Mouse (Mus musculus): ENCODE measurements around the gene Kcng3.

Gene Kcng3

DNA sequence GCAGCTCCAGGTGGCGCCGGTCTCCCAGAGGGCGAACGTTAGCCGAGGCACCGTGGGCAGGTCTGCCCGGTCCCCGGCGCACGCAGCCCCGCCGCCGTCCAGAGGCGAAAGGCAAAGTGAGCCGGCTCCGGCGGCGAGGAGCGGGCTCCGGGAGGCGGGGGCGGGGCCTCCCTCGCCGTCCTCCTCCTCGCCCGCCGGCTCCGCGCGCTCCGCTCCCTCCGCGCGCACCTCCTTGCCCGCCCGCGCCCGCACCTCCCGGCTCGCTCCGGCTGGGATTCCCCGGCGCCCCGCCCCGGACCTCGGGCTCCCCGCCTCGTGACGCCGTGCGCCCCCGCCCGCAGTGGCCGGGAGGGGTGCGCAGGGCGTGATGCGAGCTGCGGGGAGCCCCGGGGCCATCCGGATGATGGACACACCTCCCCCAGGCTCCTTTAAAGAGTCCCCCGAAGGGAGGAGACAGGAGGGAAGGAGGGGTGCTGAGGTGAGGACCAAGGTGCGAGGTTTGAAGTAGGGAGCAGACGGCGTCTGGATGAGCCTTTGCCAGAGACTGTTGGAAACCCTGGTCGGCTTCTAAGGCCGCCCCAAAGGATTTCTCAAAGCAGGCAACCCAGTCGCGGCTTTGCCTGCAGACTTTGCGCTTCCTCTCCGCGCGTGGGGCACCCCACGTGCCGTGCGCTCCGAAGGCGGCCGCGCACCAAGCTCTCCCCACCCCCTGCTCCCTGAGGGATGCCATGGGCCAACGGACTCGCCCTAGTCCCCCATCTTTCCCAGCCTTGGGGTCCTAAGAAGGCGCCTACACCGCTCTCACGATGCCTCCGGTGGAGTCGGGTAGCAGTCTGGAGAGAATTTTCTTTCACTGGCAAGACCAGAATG is at the start of gene Kcng3:
TSS of gene Kcng3 (minus strand) at position 113 of the 870 bp plus-strand sequence.
- DNase-seq (ENCODE audit: low spot score) = peak; percentile 30

GRCm38 (mm10) chr17:83677370-83677769 is 45.7 kb upstream of the Kcng3 start:
- DNase-seq (ENCODE audit: low spot score) = no peak

- no peak for DNase-seq (ENCODE audit: low spot score)
These were observed 41.0 kb upstream of the Kcng3 start for GRCm38 (mm10) chr17:83672685-83673084.

GRCm38 (mm10) chr17:83667934-83668690 is 36.4 kb upstream of the Kcng3 start:
- no peak for DNase-seq (ENCODE audit: low spot score)

DNA sequence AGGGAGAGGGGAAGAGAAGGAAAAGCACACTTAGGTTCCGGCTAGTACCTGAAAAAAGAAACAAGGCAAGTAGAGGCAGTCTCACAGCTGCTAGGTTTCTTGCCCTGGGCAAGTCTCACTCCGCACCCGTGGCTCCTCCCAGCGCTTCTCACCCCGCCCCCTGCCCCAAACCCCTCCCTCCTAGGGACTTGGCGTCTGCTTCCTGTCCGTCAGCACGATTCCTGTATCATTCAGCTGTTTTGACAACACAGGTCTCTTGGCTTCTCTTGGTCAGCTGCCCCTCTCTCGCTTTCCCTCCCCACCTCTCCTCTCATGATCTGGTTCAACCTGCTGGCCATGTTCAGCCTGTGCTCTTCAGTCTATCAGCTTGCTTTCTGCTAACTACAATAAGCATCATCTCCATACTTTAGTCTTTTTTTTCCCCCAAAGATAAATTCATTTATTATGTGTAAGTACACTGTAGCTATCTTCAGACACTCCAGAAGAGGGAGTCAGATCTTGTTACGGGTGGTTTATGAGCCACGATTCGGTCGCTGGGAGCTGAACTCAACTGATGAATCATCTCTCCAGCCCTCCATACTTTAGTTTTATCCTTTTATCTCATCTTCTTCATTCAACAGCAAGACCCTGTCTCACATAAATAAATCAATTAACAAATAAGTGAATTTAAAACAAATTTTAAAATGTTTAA is 35.0 kb upstream of the Kcng3 start:
- no peak for DNase-seq (ENCODE audit: low spot score)

- DNase-seq (ENCODE audit: low spot score) = no peak
These were observed 33.1 kb upstream of the Kcng3 start for GRCm38 (mm10) chr17:83664761-83665160.

DNA sequence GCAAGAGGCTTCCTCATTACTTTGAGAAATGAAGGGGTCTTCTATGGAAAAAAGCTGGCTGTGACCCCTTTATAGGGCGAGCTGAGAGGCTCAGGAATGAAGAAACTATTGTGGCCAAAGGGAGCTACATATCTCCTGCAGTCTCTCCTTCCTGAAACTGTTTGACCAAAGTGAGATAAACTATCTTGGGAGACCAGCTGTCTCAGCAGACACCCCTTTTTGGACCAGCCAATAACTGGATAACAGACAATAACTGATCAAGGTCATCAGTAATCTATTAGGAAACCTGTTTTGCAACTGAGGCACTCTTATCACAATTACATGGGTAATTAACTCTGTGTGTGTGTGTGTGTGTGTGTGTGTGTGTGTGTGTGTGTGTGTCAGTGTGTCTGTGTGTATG is 27.2 kb upstream of the Kcng3 start:
- DNase-seq (ENCODE audit: low spot score) = no peak

DNA sequence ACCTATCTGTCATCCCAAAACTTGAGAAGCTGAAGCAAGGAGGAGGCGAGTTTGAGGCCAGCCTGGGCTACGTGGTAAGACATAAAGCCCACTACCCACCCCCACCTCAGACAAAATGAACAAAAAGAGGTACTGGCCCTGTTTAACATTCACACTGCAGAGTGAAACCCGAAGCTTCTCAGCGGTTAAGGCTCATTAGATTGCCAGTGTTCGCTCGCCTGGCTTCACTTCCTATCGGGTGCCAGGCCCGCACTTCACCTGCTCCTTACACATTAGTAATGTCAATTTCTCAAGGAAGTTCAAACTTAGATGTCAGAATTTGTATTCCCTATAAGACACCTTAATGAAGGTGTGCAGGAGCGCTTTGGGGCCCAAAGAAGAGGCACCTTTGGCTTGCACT is 25.7 kb upstream of the Kcng3 start:
- no peak for DNase-seq (ENCODE audit: low spot score)

DNA sequence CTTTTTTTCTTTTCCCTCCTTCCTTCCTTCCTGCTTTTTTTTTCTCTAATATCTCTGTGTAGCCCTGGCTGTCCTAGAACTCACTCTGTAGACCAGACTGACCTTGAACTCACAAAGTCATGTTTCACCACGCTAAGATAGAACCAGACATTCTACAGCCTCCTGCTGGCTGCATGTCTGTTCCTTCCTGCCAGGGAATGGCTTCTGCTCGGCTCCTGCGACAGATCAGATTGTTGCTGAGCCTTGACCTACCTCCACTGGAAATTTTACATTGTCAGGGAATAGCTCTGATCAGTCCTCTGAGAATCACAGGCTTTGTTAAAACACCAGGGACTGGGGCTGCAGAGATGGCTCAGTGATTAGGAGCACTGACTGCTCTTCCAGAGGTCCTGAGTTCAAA is 24.0 kb upstream of the Kcng3 start:
- no peak for DNase-seq (ENCODE audit: low spot score)

GRCm38 (mm10) chr17:83654651-83655136 is 23.0 kb upstream of the Kcng3 start:
- DNase-seq (ENCODE audit: low spot score) = no peak

- no peak for DNase-seq (ENCODE audit: low spot score)
These were observed 21.9 kb upstream of the Kcng3 start for GRCm38 (mm10) chr17:83653635-83654034.

DNA sequence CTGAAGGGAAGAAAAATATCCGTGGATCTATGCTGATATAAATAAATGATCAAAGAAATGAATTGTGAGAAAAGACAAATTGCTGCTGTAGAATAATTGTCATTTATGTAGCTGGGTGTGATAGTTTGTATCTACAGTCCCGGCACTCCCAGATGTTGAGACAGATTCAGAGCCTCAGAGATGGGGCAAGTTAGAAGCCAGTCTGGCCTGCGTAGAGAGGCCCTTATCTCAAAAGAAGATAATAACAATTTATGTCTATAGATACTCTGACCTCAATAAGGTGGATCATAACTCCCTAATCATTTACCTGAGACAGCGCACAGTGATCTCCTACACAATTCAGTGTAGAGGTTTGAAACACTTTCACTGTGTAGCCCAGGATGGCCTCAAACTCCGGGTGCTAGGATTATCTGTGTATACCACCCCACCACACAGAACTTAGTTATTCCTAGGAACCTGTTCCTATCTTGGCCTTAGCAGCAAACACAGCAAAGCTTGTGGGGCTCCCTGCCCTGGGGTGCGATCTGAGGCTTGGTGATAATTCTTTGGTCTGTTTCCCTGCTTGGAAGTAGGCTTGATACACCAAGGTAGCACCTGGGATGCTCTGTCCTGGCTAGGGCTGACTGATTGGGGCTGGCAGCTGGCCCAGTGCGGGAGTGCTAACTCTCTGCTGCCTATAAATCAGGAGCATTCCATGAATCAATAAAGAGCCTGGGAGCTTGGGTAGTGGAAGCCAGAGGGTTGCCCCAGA is 19.4 kb upstream of the Kcng3 start:
- DNase-seq (ENCODE audit: low spot score) = no peak

- no peak for DNase-seq (ENCODE audit: low spot score)
These were observed 18.3 kb upstream of the Kcng3 start for GRCm38 (mm10) chr17:83649986-83650385.

DNA sequence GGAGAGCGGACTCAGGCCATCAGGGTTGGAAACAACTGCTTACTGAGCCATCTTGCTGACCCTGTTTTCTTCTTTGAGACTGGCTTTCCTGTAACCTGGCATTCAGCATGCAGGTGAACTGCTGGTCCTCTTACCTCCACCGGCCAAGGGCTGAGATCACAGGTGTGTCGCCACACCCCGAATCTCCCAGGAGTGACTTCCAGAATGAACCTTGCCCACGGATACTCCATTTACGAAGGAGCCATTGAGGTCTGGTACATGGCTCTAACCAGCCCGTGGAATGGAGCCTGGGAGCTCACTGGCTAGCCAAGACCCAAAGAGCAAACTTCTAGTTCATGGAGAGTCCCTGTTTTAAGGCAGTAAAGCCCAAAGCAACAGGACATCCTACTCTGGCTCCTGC is 15.7 kb upstream of the Kcng3 start:
- no peak for DNase-seq (ENCODE audit: low spot score)

DNA sequence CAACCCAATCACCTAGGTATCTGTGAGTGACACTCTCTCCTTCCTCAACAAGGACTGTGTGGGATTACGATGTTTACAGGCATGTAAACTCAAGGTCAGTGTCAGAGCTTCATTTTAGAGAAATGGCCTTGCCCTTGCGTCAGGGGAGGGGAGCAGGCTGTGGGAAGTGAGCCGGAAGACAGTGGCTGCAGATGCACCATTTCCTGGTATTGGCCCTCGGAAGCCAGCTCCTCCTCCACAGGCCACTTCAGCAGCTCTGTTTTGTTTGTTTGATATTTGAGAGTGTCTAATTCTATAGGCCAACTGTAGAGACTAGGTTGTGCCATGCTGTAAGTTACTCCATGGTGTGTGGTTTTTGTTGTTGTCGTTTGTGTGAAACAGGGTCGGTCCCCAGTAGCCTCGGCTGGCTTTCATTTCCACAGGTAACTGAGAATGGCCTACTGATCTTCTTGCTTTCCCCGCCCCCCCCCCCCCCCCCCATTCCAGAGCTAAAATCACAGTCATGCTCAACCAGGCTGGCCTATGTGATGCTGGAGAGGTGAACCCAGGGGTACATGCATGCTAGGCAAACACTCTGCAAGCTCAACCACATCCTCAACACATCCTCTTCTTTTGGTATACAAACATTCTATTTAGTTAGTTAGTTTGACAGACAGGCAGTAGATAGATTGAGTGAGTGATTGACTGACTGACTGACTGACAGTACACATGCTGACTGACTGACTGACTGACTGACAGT is 14.9 kb upstream of the Kcng3 start:
- no peak for DNase-seq (ENCODE audit: low spot score)

DNA sequence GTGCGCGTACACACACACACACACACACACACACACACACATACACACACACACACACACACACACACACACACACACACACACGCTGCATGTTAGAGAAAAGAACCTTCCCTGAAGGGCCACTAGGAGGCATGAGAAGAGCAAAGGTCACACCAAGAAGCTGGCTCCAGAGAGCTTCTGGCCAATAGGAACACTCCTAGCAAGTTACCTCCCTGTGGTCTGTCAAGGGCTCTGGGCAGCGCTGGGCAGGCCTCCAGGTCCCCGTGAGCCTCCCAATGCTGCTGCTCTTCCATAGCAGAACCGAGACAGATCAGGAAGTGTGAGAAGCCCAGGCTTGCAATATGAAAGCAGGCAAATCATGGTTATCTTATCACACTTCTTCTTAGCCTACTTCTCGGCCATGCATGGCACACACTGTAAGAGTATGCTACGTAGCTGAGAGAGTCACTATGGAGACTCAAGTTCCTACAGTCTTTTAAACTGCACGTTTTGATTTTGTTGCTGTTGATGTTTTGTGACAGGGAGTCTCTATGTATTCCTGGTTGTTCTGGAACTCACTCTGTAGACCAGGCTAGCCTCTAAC is 13.6 kb upstream of the Kcng3 start:
- DNase-seq (ENCODE audit: low spot score) = peak; percentile 19

- DNase-seq (ENCODE audit: low spot score) = peak; percentile 25
These were observed 5.7 kb upstream of the Kcng3 start for GRCm38 (mm10) chr17:83637393-83637792.

GRCm38 (mm10) chr17:83636443-83636842 is 4.7 kb upstream of the Kcng3 start:
- no peak for DNase-seq (ENCODE audit: low spot score)

- DNase-seq (ENCODE audit: low spot score) = peak; percentile 64
These were observed 1.2 kb upstream of the Kcng3 start for GRCm38 (mm10) chr17:83632653-83633570.
